Mouse (Mus musculus) adrenal gland, adult 18-20 months (tissue): ENCODE data around the gene Large1. TPM values are rescaled to one million over a fixed set of nuclear protein-coding genes. Genes with fewer than 3 reads are reported as not detected.

Experiments used
- DNase-seq, 2 experiments: peaks; one replicate each; pipeline ENCODE4 v3.0.0; 2021 to 2022; ENCODE audit warnings: low spot score in 2 of 2
- microRNA-seq, 2 experiments: library from miRNA; unstranded; fragments of <30 nt; microRNA quantifications; one replicate each; pipeline ENCODE4 v1.2.0; 2021; ENCODE audit warnings: borderline number of aligned reads in 2 of 2
- total RNA-seq, 2 experiments: library from RNA; stranded (reverse); gene quantifications; 1 replicate in 1 of 2; 2 replicates in 1 of 2; pipeline ENCODE4 v1.2.3; 2021

The Large1 gene
- total RNA-seq, 2 experiments from 2014 or later, result 19.6 to 25.0 TPM

DNA sequence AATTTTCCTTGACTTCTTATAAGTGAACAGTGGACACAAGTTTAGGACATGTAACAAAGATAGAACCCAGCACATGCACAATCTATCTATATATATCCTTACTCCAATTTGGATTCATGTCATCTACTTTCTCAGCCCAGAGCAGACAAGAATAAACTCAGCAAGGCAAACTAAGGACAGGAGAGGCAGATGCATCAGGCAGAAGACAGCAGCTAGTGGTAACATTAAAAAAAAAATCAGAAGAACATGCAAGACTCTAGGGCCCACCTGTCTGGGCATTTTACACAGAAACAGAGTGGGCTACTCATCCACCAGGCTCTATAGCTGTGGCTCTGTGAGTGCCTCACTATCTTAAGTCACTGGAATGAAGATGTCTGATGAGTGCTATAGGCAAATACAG lies 536.7 kb downstream of the Large1 start:
- DNase-seq, result no peak

DNA sequence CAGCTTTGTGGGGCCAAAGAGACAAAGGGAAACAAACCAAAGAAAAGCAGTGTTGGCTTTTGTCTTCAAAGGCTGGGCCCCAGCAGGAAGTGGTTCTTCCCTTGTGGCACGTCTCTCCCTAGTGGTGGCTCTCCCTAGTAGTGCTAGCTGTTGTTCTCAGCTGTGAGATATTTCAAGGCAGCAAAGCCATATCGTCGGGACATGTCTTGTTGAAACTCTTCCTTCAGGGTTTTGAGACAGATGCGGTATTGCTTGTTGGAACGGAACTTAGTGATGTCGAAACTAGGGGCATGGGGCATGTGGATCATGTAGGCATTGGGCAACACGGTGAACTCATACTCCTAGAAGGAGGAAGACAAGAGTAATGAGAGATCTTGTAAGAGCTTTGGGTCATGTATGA lies 537.7 kb downstream of the Large1 start:
- DNase-seq, result no peak

- no peak for DNase-seq
Observed at GRCm38 (mm10) chr8:72812690-72813089, 540.6 kb downstream of the Large1 start.

GRCm38 (mm10) chr8:72801583-72801982 lies 551.8 kb downstream of the Large1 start:
- no peak for DNase-seq

GRCm38 (mm10) chr8:72780644-72781043 lies 572.7 kb downstream of the Large1 start:
- no peak for DNase-seq

DNA sequence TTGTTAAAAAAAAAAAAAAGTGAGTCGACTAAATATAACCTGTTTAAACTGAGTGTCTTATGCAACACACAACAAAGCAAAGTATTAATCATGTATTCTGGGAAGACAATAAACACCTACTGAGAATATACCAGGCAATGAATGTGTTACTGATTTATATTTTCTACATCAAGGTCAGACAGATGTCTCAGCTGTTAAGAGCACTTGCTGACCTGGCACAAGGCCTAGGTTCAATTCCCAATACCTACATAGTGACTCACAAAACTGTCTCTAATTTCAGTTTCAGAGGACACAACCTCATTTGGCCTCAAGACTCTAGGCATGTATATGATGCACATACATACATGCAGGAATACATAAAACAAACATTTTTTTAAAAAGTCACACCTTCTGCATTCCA lies 575.5 kb downstream of the Large1 start:
- no peak for DNase-seq

DNA sequence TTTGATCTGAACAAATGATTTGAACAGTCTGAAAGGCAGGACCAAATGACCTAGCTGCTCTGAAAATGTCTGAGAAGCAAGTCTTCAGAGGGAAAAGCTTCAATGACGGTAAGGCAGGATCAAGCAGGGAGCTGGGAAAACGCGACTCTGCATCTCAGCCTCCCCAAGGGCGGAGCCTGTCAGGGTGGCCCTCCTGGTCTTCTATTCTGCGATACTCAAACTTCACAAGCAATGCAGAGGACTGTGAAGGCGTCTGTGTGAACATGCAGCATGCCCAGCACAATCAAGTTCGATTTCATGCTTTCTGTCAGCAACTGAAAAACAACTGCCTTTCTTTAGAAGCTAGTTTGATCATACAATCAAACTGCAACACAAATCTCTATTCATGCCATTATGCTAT lies 586.6 kb downstream of the Large1 start:
- DNase-seq, result no peak

DNA sequence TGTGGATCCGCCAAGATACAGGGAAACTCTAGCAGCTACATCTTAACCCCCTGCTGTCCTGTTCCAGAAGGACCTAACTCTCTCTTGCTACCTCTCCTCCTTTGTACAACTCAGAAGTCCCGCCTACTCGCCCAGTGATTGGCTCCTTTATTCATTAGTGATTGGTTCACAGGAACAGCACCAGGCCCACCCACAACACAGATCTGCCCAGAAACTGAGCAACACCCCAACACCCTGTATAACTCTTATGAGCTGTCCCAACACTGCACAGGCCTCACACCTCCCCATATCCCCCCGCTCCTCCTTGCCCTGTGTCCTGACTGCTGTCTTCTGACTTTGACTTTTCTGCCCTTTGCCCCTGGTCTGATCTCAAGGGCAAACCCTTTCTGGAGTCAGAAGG lies 587.6 kb downstream of the Large1 start:
- DNase-seq, result no peak

Small RNAs within 50 kb of the gene (microRNA-seq; reads per million reads assigned to microRNA genes)
- gene Mir28b, result 0.47 to 0.61 reads per million in 2 experiments
